Mouse (Mus musculus) testis, postnatal 10 days (tissue): ENCODE measurements around the gene Abhd11.
A peak's percentile ranks its signal among the peaks of the same experiment; 100 is the strongest.
"Not testable (repeated sequence)": the region's sequence is repeated elsewhere in the genome, so short reads cannot be mapped to it uniquely, and the experiment has no call there.

Experiments
- DNase-seq: peaks from one replicate; pipeline ENCODE4 v3.0.0; 2021; ENCODE audit warnings: low spot score

Abhd11 gene

GRCm38 (mm10) chr5:135024665-135025224, 15.8 kb downstream of the Abhd11 start:
- DNase-seq, result no peak

- DNase-seq, result no peak
Measured at GRCm38 (mm10) chr5:135025899-135026298, 16.9 kb downstream of the Abhd11 start.

GRCm38 (mm10) chr5:135029007-135029854, 20.3 kb downstream of the Abhd11 start:
- DNase-seq, result peak; percentile 79

GRCm38 (mm10) chr5:135032581-135032980, 23.6 kb downstream of the Abhd11 start:
- no peak for DNase-seq

GRCm38 (mm10) chr5:135034593-135034992, 25.6 kb downstream of the Abhd11 start:
- peak; percentile 65 for DNase-seq

- no peak for DNase-seq
Measured at GRCm38 (mm10) chr5:135035608-135036359, 26.8 kb downstream of the Abhd11 start.

- peak; percentile 49 for DNase-seq
Measured at GRCm38 (mm10) chr5:135037946-135038345, 29.0 kb downstream of the Abhd11 start.

GRCm38 (mm10) chr5:135039541-135039940, 30.6 kb downstream of the Abhd11 start:
- DNase-seq, result no peak

- DNase-seq, result peak; percentile 49
Measured at GRCm38 (mm10) chr5:135040059-135040458, 31.1 kb downstream of the Abhd11 start.

- DNase-seq, result peak; percentile 79
Measured at GRCm38 (mm10) chr5:135040777-135041176, 31.8 kb downstream of the Abhd11 start.

- DNase-seq, result peak; percentile 78
Measured at GRCm38 (mm10) chr5:135042105-135042788, 33.3 kb downstream of the Abhd11 start.

GRCm38 (mm10) chr5:135044575-135044974, 35.6 kb downstream of the Abhd11 start:
- no peak for DNase-seq

GRCm38 (mm10) chr5:135048539-135048938, 39.6 kb downstream of the Abhd11 start:
- DNase-seq, result no peak

- DNase-seq, result not testable (repeated sequence)
Measured at GRCm38 (mm10) chr5:135049268-135049667, 40.3 kb downstream of the Abhd11 start.

- DNase-seq, result no peak
Measured at GRCm38 (mm10) chr5:135053356-135053755, 44.4 kb downstream of the Abhd11 start.
